Mouse (Mus musculus) adrenal gland, adult (tissue): Measurements from ENCODE around the gene Fcrlb.
"Not testable (repeated sequence)": the region's sequence is repeated elsewhere in the genome, so short reads cannot be mapped to it uniquely, and the experiment has no call there.

Experiments
- DNase-seq, 2 experiments: peaks; one replicate each; pipeline ENCODE4 v3.0.0; 2022 to 2023; ENCODE audit warnings: low spot score in 1 of 2; ENCODE audit not compliant: inconsistent age in 2 of 2

The Fcrlb gene

GRCm38 (mm10) chr1:170912891-170913615, at the start of gene Fcrlb:
Gene Fcrlb (minus strand): TSS chr1:170912941.
- DNase-seq = no peak

GRCm38 (mm10) chr1:170962301-170962700, 49.6 kb upstream of the Fcrlb start:
- peak; percentile 63 to 84 for DNase-seq

- no peak for DNase-seq
Measured at GRCm38 (mm10) chr1:170961101-170961500, 48.4 kb upstream of the Fcrlb start.

- peak; percentile 39 to 80 for DNase-seq
Measured at GRCm38 (mm10) chr1:170959791-170960190, 47.0 kb upstream of the Fcrlb start.

GRCm38 (mm10) chr1:170958225-170958624, 45.5 kb upstream of the Fcrlb start:
- no peak for DNase-seq

- DNase-seq = no peak
Measured at GRCm38 (mm10) chr1:170953192-170953591, 40.5 kb upstream of the Fcrlb start.

GRCm38 (mm10) chr1:170950772-170951171, 38.0 kb upstream of the Fcrlb start:
- DNase-seq = no peak

- not testable (repeated sequence) for DNase-seq
Measured at GRCm38 (mm10) chr1:170944908-170945307, 32.2 kb upstream of the Fcrlb start.

- not testable (repeated sequence) for DNase-seq
Measured at GRCm38 (mm10) chr1:170944151-170944550, 31.4 kb upstream of the Fcrlb start.

- peak; percentile 34 to 77 for DNase-seq
Measured at GRCm38 (mm10) chr1:170939255-170939654, 26.5 kb upstream of the Fcrlb start.

GRCm38 (mm10) chr1:170934383-170934782, 21.6 kb upstream of the Fcrlb start:
- DNase-seq = no peak

- no peak for DNase-seq
Measured at GRCm38 (mm10) chr1:170933940-170934339, 21.2 kb upstream of the Fcrlb start.

- no peak for DNase-seq
Measured at GRCm38 (mm10) chr1:170933386-170933920, 20.7 kb upstream of the Fcrlb start.

- no peak for DNase-seq
Measured at GRCm38 (mm10) chr1:170932043-170932442, 19.3 kb upstream of the Fcrlb start.

- no peak for DNase-seq
Measured at GRCm38 (mm10) chr1:170929245-170929644, 16.5 kb upstream of the Fcrlb start.

- DNase-seq = no peak
Measured at GRCm38 (mm10) chr1:170928467-170928866, 15.7 kb upstream of the Fcrlb start.

GRCm38 (mm10) chr1:170927378-170927777, 14.6 kb upstream of the Fcrlb start, which contains the start of gene Fcrla:
Gene Fcrla (minus strand): TSS chr1:170927583.
- no peak for DNase-seq

GRCm38 (mm10) chr1:170926941-170927340, 14.2 kb upstream of the Fcrlb start:
- peak; percentile 34 to 73 for DNase-seq

- peak in 1 of 2 experiments; percentile 35 for DNase-seq
Measured at GRCm38 (mm10) chr1:170924485-170924884, 11.7 kb upstream of the Fcrlb start.

GRCm38 (mm10) chr1:170919308-170919707, 6.6 kb upstream of the Fcrlb start:
- no peak for DNase-seq

GRCm38 (mm10) chr1:170915657-170916056, 2.9 kb upstream of the Fcrlb start:
- DNase-seq = no peak

GRCm38 (mm10) chr1:170911907-170912660, 657 bp downstream of the Fcrlb start:
- DNase-seq = peak; percentile 43 to 76
